Mouse (Mus musculus): ENCODE data around the gene Vangl2.

The Vangl2 gene

DNA sequence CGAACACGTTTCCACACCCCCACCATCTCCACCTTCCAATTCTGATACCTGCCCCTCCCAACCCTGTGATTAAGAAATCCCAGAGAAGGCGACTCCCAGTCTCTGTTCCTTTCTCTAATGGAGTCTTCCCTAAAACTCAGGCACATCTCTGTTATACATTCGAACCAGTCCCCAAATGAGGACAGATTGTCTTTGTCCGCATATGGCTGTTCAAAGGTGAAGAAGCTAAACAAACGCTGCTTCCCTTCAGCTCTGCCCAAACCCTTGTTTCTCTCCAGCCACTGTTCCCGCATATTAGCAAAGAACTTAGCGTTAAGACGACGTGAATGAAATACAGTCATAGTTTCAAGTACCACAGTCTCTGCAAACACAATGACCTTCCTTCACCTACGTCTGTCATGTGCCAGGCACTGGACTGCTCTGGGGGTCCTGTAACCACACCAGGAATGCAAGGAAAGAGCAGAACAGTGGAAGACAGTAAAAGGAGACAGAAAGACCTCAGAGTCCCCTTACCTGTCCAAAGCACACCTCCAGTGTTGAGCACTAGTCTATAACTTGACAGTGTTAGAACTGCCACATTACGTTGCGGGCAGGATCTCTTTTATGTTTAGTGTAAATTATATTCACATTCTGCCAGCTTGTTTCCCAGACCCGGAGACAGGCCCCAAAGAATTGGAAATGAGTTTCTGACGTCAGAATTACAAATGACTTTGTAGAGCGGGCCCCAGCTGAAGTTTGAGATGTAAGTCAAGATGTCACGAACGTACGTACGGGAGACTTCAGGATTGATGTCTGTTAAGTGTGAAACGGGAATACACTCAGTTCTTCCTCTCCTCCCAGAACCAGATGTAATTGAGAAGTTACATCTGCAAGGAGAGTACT is at the start of gene Vangl2:
TSS of gene Vangl2 (minus strand) at position 51 of the 882 bp plus-strand sequence.
- POLR2A ChIA-PET: interaction anchor here in 3 of 4 experiments (0.7 to 2.5 kb wide), 6 partner anchors 14 to 348 kb away, joined by 3 to 15 read pairs (median 5); partner anchors contain the start of gene Pigm (in 1 of the 3)
- CTCF ChIA-PET: interaction anchor here in 2 of 4 experiments (1.0 to 1.4 kb wide), 2 partner anchors 15 to 18 kb away, joined by 3 read pairs; no protein-coding TSS in a partner anchor

GRCm38 (mm10) chr1:172077981-172078380 is 49.7 kb upstream of the Vangl2 start:
- ChIA-PET CTCF (no interaction called here), POLR2A (interaction anchor here in 2 of 4 experiments (0.9 to 1.9 kb wide), 2 partner anchors 13 kb away, joined by 3 to 5 read pairs; no protein-coding TSS in a partner anchor)

DNA sequence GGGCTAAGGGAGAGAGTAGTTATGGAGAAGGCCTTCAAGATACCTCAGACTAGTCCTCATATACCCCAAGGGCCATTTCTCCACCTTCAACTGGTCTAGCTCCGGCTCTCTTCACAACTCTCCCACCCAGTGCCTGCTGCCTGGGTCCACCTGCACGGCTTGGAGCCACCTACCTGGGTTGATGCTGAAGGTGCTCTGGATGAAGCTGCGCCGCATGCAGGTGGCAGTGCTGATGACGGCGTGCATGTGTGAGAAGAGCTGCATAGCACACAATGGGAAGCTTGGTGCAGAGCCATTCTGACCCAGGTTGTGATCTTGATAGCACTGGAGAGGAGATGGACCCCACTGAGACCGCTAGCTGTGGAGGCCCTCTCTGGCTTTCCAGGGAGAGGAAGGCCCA is 44.4 kb upstream of the Vangl2 start:
- CTCF ChIA-PET: interaction anchor here in 2 of 4 experiments (1.3 to 1.8 kb wide), 2 partner anchors 10 to 47 kb away, joined by 3 to 5 read pairs; partner anchors contain the start of genes Copa (in 1 of the 2) and Ncstn (in 1 of the 2)
- POLR2A ChIA-PET: interaction anchor here (0.6 to 3.2 kb wide), 9 partner anchors 10 to 168 kb away, joined by 3 to 13 read pairs (median 4); partner anchors contain the start of genes Copa (in 2 of the 4), Ncstn (in 2 of the 4) and Nhlh1 (in 1 of the 4)

- ChIA-PET CTCF (interaction anchor here in 3 of 4 experiments (0.7 to 1.8 kb wide), 4 partner anchors 11 to 48 kb away, joined by 3 to 5 read pairs (median 4); partner anchors contain the start of genes Copa (in 1 of the 3) and Ncstn (in 1 of the 3)), POLR2A (interaction anchor here in 3 of 4 experiments (0.5 to 3.2 kb wide), 8 partner anchors 10 to 76 kb away, joined by 3 to 13 read pairs (median 6); partner anchors contain the start of genes Ncstn (in 3 of the 3), Copa (in 2 of the 3), Dcaf8 (in 1 of the 3) and Nhlh1 (in 1 of the 3))
Observed at GRCm38 (mm10) chr1:172071556-172071955, 43.3 kb upstream of the Vangl2 start.

DNA sequence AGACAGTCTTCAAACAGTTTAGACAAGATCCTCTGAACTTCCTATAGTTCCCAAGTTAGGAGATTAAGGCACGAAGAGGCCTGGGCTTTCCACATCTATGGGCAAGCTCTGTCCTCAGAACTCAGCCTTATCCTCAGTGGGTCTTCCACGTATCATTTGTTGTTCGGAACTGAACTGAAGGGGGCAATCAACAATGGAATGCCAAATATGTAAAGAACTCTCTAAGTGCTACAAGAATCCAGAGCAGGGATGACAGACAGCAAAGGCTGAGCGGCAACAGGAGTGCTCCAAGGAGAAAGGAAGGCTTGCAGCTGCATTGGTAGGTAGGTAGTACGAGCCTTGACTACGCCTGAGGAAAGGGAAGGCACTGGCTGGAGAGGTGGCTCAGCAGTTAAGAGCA is 42.0 kb upstream of the Vangl2 start:
- POLR2A ChIA-PET: interaction anchor here in 1 of 4 experiments (0.5 to 1.0 kb wide), 2 partner anchors 9 to 17 kb away, joined by 4 to 5 read pairs; no protein-coding TSS in a partner anchor
- CTCF ChIA-PET: interaction anchor here in 3 of 4 experiments (0.6 to 1.6 kb wide), 4 partner anchors 50 to 255 kb away, joined by 3 read pairs; no protein-coding TSS in a partner anchor

DNA sequence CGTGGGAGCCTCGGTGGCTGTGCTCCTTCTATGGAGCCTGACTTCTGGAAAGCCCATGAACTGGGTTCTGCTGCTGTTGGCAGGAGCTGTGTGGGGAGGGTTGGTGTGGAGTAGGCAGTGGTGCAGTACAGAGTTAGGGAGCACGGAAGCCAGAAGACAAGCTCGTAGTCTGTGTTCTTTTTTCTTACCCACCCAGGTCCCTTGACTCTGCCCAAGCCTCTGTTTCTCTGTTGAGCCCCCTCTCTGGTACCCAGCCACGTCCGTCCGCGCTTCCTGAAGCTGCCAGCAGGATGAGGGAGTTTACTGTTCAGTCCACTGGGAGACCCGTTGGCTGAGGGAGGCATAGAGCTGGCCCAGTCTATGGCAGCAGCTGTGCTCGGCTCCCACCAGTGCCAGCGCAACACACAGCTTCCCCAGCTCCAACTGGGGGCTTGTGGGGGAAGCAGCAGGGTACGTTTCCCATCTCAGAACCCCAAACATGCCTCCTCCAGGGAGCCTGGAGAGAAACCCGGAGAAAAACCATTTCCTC is 36.4 kb upstream of the Vangl2 start:
- ChIA-PET CTCF (interaction anchor here (0.5 to 1.6 kb wide), 7 partner anchors 10 to 298 kb away, joined by 3 to 4 read pairs (median 3); no protein-coding TSS in a partner anchor), POLR2A (interaction anchor here in 3 of 4 experiments (0.6 to 1.8 kb wide), 18 partner anchors 9 to 246 kb away, joined by 3 to 13 read pairs (median 4); partner anchors contain the start of genes Ncstn (in 3 of the 3) and Copa (in 2 of the 3))

DNA sequence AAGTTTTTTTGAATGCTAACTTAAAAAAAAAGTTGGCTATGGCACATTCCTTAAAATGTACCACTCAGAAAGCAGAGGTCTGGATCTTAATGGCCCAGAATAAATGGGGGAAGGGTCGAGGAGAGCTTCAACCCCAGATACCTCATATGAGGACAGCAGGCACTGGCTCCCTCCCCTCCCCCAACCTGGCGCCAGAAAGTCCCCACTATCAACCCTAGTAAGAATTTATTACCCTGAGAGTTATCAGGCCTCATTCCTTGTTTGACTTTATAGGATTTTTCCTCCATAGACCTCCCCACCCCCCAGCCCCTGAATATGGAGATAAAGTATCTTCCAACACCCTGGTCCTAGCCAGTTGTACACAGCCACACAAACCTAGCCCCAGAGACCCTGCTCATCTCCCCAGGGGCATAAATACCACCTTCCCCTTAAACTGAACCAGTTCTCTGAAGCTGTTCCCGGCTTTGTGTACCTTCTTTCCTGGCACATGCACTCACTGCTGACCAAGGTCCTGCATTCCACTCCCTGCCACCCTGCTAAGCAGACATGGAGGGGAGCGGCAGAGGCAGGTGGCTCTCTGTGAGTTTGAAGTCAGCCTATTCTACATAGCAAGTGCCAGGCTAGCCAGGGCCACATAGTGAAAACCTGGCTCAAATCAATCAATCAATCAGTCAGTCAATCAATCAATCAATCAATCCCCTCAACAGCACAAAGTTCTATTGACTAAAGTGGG is 35.2 kb upstream of the Vangl2 start:
- ChIA-PET POLR2A (interaction anchor here in 3 of 4 experiments (0.7 to 3.5 kb wide), 4 partner anchors 11 to 21 kb away, joined by 3 to 19 read pairs (median 4); partner anchors contain the start of genes Copa (in 2 of the 3) and Ncstn (in 2 of the 3)), CTCF (no interaction called here)

DNA sequence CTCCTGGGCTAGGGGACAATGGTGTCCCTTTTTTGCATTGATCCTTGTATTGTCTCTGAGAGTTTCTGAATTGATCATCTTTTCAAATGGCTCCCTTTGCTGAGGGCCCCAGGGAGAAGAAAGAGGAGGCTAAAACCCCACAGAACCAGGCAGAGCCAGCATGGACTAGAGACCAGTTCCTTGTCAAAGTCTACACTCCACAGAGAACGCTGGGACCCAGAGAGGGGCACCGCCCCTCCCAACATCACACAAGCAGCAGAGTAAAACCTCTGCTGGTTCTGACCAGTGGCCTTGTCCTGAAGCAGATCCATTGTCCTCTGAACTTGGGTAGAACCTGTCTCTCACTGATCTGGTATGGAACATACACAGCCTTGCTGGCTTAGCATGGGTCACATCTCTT is 33.9 kb upstream of the Vangl2 start:
- POLR2A ChIA-PET: interaction anchor here in 3 of 4 experiments (0.6 to 3.5 kb wide), 17 partner anchors 8 to 157 kb away, joined by 3 to 19 read pairs (median 5); partner anchors contain the start of genes Copa (in 2 of the 3), Ncstn (in 2 of the 3) and Casq1 (in 1 of the 3)
- CTCF ChIA-PET: interaction anchor here in 2 of 4 experiments (0.6 kb wide), 2 partner anchors 68 to 125 kb away, joined by 3 read pairs; no protein-coding TSS in a partner anchor

- POLR2A ChIA-PET: interaction anchor here in 3 of 4 experiments (0.6 to 3.5 kb wide), 24 partner anchors 8 to 315 kb away, joined by 3 to 19 read pairs (median 4); partner anchors contain the start of genes Copa (in 2 of the 3), Ncstn (in 2 of the 3), Casq1 (in 1 of the 3) and Pea15a (in 1 of the 3)
- CTCF ChIA-PET: interaction anchor here in 2 of 4 experiments (0.6 to 0.9 kb wide), 3 partner anchors 68 to 495 kb away, joined by 3 to 6 read pairs (median 4); no protein-coding TSS in a partner anchor
Observed at GRCm38 (mm10) chr1:172061217-172061616, 33.0 kb upstream of the Vangl2 start.

DNA sequence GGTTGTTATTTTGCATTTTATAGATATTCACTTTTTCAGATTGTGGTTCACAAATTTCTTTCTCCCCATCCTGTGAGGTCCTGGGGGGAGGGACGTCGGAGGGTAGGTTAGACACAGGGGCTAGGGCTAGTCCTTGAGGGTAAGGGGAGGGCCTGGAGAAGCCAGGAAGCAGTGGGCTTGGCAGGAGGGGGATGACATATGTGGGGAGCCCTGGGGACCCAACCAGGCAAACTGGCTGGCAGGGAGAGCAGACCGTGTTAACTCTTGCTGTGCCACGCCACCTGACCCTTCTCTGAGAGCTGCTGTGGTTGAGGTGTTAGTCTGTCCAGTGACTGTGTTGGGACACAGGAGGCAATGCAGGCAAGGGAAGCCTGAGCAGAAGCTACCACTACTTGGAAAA is 32.4 kb upstream of the Vangl2 start:
- ChIA-PET CTCF (interaction anchor here in 2 of 4 experiments (0.6 to 0.9 kb wide), 2 partner anchors 69 to 180 kb away, joined by 3 to 4 read pairs; no protein-coding TSS in a partner anchor), POLR2A (interaction anchor here in 3 of 4 experiments (0.6 to 3.5 kb wide), 18 partner anchors 7 to 316 kb away, joined by 3 to 19 read pairs (median 4); partner anchors contain the start of genes Copa (in 2 of the 3), Ncstn (in 2 of the 3), Pea15a (in 1 of the 3) and Pex19 (in 1 of the 3))

DNA sequence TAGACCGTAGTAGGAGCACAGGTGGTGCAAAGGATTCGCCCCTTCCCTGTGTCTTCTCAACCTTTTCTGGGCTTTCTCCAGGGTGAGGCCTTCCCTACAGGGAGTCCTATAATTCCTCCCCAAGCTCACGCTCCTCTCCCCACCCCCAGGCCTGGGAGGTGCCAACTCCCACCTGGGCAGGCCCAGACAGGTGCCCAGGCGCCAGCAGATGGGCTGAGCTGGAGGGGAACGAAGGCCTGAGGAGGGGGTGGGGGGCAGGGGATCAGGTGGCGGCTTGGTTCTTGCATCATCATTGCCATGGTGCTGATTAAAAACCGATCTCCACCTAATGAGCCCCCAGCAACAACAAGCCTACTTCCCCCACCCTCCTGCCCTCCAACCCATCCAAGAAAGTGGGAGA is 30.6 kb upstream of the Vangl2 start:
- POLR2A ChIA-PET: interaction anchor here in 2 of 4 experiments (1.1 to 2.1 kb wide), 5 partner anchors 11 to 32 kb away, joined by 3 to 6 read pairs (median 4); partner anchors contain the start of genes Copa (in 1 of the 2) and Ncstn (in 1 of the 2)
- CTCF ChIA-PET: no interaction called here

- POLR2A ChIA-PET: interaction anchor here in 2 of 4 experiments (1.1 to 2.1 kb wide), 7 partner anchors 9 to 31 kb away, joined by 3 to 6 read pairs (median 4); partner anchors contain the start of genes Copa (in 1 of the 2) and Ncstn (in 1 of the 2)
Observed at GRCm38 (mm10) chr1:172058321-172058720, 30.1 kb upstream of the Vangl2 start.

DNA sequence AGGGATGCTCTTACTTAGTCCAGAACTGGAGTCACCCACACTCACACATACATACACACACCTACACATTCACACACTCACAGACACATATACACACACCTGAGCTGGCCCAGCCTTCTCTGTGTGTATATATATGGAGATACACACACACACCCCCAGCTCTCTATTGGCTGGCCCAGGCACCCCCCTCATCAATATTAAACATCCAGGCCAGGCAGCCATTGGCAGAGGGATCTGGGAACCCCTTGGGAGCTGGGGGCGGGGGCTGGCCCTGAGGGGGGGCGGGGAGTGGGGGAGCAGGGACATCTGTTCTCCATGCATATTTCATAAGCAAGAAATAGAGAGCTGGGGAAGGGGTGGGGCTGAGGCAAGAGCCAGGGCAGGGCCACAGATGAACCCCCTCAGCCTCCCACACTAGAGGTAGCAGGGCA is 29.3 kb upstream of the Vangl2 start, which contains the start of gene Nhlh1:
TSS of gene Nhlh1 (minus strand) at position 83 of the 431 bp plus-strand sequence.
- POLR2A ChIA-PET: interaction anchor here in 3 of 4 experiments (0.5 to 2.1 kb wide), 9 partner anchors 8 to 361 kb away, joined by 3 to 6 read pairs (median 4); partner anchors contain the start of genes Copa (in 1 of the 3), Igsf8 (in 1 of the 3) and Ncstn (in 1 of the 3)
- CTCF ChIA-PET: interaction anchor here in 1 of 4 experiments (0.6 kb wide), 1 partner anchor 543 kb away, joined by 7 read pairs; no protein-coding TSS in a partner anchor

More at GRCm38 (mm10) chr1:172058321-172058720, 30.1 kb upstream of the Vangl2 start:
- CTCF ChIA-PET: no interaction called here

DNA sequence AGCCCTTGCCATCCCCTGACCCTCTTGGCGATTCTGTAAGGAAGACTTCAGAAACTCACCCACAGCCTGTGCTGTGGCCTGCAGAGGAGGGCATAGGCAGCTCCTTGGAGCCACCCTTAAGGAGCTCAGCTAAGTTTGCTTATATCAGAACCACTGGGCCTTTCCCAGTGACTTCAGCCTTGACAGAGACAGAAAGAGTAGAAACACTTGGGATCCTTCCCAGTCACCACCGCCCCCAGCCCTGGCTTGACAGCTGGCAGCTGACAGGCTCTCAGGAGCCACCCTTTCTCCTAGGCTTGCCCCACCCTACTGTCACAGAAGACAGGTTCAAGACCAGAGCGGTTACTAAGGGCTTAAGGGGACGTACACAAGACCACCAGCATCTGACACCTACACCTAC is 28.0 kb upstream of the Vangl2 start:
- POLR2A ChIA-PET: interaction anchor here in 1 of 4 experiments (0.6 to 1.0 kb wide), 2 partner anchors 9 kb away, joined by 3 to 13 read pairs; no protein-coding TSS in a partner anchor

GRCm38 (mm10) chr1:172053541-172054440 is 25.5 kb upstream of the Vangl2 start:
- ChIA-PET POLR2A (interaction anchor here in 3 of 4 experiments (0.7 to 4.5 kb wide), 26 partner anchors 8 to 448 kb away, joined by 3 to 25 read pairs (median 3); partner anchors contain the start of genes Copa (in 2 of the 3), Ncstn (in 2 of the 3), Pea15a (in 1 of the 3) and Pex19 (in 1 of the 3)), CTCF (interaction anchor here (0.6 to 1.9 kb wide), 9 partner anchors 11 to 490 kb away, joined by 3 to 6 read pairs (median 4); partner anchors contain the start of gene Igsf8 (in 1 of the 4))

More for the DNA sequence above, 28.0 kb upstream of the Vangl2 start:
- CTCF ChIA-PET: no interaction called here

All from embryonic stem cell, embryonic (primary cell).